Mouse (Mus musculus) cortical plate, adult 2 months (tissue): ENCODE results near the gene Baz1a. TPM values are rescaled to one million over a fixed set of nuclear protein-coding genes. Genes with fewer than 3 reads are reported as not detected.
"Not testable (repeated sequence)": the region's sequence is repeated elsewhere in the genome, so short reads cannot be mapped to it uniquely, and the experiment has no call there.

ENCODE experiments used
- H3K27ac ChIP-seq: fragments of 200-500 bp; 2 replicates; pipeline ENCODE4 v1.5.1; 2012; ENCODE audit warnings: low read length, control low read depth, inconsistent platforms; ENCODE audit not compliant: insufficient read depth
- H3K4me1 ChIP-seq: fragments of 200-500 bp; 2 replicates; pipeline ENCODE4 v1.6.1; 2011; ENCODE audit warnings: low read length; ENCODE audit not compliant: control insufficient read depth, insufficient read depth
- H3K4me3 ChIP-seq: fragments of 200-500 bp; 2 replicates; pipeline ENCODE4 v1.5.1; 2011; ENCODE audit warnings: mild to moderate bottlenecking, low read length, control low read depth; ENCODE audit not compliant: insufficient read depth
- CTCF ChIP-seq: fragments of 200-500 bp; IDR thresholded peaks from 2 replicates; pipeline ENCODE4 v1.5.1; 2011; ENCODE audit warnings: mild to moderate bottlenecking, control low read depth, low read length; ENCODE audit not compliant: insufficient read depth; ENCODE audit errors: extremely low read depth
- POLR2A ChIP-seq: fragments of 200-500 bp; IDR thresholded peaks from 2 replicates; pipeline ENCODE4 v1.6.1; 2011; ENCODE audit warnings: mild to moderate bottlenecking, low read length, control low read depth; ENCODE audit not compliant: insufficient read depth; ENCODE audit errors: extremely low read depth
- polyA plus RNA-seq: library from polyadenylated mRNA; depleted of rRNA; stranded (reverse); fragments of >200 nt; gene quantifications from 2 replicates; pipeline ENCODE4 v1.2.3, GENCODE M21; 2012

The Baz1a gene
- polyA plus RNA-seq, 1 experiment: 2.3 TPM

GRCm38 (mm10) chr12:54910387-54910786 lies 103.8 kb downstream of the Baz1a start:
- TF ChIP-seq CTCF (no peak), POLR2A (no peak)
- H3K4me3 ChIP-seq: no peak overlapping the region
- H3K4me1 ChIP-seq: no peaks in the 10 kb centered on the region
- no peak overlapping the region for H3K27ac ChIP-seq

- H3K4me3 ChIP-seq, H3K27ac ChIP-seq, H3K4me1 ChIP-seq: not testable (repeated sequence)
Observed at GRCm38 (mm10) chr12:54892559-54892958, 121.6 kb downstream of the Baz1a start.

- no peak overlapping the region for H3K27ac ChIP-seq
- no peak for TF ChIP-seq POLR2A
- H3K4me3 ChIP-seq: no peak overlapping the region
- H3K4me1 ChIP-seq: no peaks in the 10 kb centered on the region
Observed at GRCm38 (mm10) chr12:54890426-54890825, 123.7 kb downstream of the Baz1a start.

GRCm38 (mm10) chr12:54887580-54888127 lies 126.5 kb downstream of the Baz1a start:
- Histone ChIP-seq H3K4me3 (no peak overlapping the region), H3K27ac (no peak overlapping the region), H3K4me1 (no peaks in the 10 kb centered on the region)
- TF ChIP-seq CTCF: no peak
- no peak for TF ChIP-seq POLR2A

- Histone ChIP-seq H3K4me1 (no peaks in the 10 kb centered on the region), H3K4me3 (no peak overlapping the region), H3K27ac (no peak overlapping the region)
- TF ChIP-seq CTCF (peak; percentile 75), POLR2A (no peak)
Observed at GRCm38 (mm10) chr12:54879630-54880029, 134.5 kb downstream of the Baz1a start.

- TF ChIP-seq POLR2A (no peak), CTCF (no peak)
Observed at GRCm38 (mm10) chr12:54879211-54879610, 134.9 kb downstream of the Baz1a start.

GRCm38 (mm10) chr12:54877875-54878274 lies 136.3 kb downstream of the Baz1a start:
- H3K4me1 ChIP-seq: no peaks in the 10 kb centered on the region
- no peak overlapping the region for H3K27ac ChIP-seq
- no peak overlapping the region for H3K4me3 ChIP-seq
- no peak for TF ChIP-seq POLR2A
- TF ChIP-seq CTCF: no peak

More at GRCm38 (mm10) chr12:54879211-54879610, 134.9 kb downstream of the Baz1a start:
- Histone ChIP-seq H3K27ac (no peak overlapping the region), H3K4me3 (no peak overlapping the region), H3K4me1 (no peaks in the 10 kb centered on the region)

GRCm38 (mm10) chr12:54876879-54877278 lies 137.3 kb downstream of the Baz1a start:
- H3K4me3 ChIP-seq: no peak overlapping the region
- no peak overlapping the region for H3K27ac ChIP-seq
- TF ChIP-seq CTCF (no peak), POLR2A (no peak)
- H3K4me1 ChIP-seq: no peaks in the 10 kb centered on the region

GRCm38 (mm10) chr12:54874711-54875110 lies 139.4 kb downstream of the Baz1a start:
- H3K4me3 ChIP-seq: no peak overlapping the region
- TF ChIP-seq POLR2A (no peak), CTCF (no peak)

GRCm38 (mm10) chr12:54862606-54863535 lies 151.3 kb downstream of the Baz1a start, which contains the start of gene Cfl2:
Gene Cfl2 (minus strand): TSS chr12:54862877.
- Histone ChIP-seq H3K4me1 (peaks cover 2% of the 10 kb centered on the region), H3K27ac (peak within 1 kb of the TSS; percentile 98), H3K4me3 (peak within 1 kb of the TSS; percentile 90)
- TF ChIP-seq CTCF (no peak), POLR2A (peak; percentile 45; the same call in 1 of the 2 replicates)

More at GRCm38 (mm10) chr12:54874711-54875110, 139.4 kb downstream of the Baz1a start:
- H3K4me1 ChIP-seq: no peaks in the 10 kb centered on the region
- no peak overlapping the region for H3K27ac ChIP-seq
